Mouse (Mus musculus): Measurements from ENCODE around the gene Ptn. TPM values are rescaled to one million over a fixed set of nuclear protein-coding genes. Genes with fewer than 3 reads are reported as not detected.

Gene Ptn
- total RNA-seq (2022), result 1 to 10 TPM; 1.2 to 2.0 (median 1.7) TPM

DNA sequence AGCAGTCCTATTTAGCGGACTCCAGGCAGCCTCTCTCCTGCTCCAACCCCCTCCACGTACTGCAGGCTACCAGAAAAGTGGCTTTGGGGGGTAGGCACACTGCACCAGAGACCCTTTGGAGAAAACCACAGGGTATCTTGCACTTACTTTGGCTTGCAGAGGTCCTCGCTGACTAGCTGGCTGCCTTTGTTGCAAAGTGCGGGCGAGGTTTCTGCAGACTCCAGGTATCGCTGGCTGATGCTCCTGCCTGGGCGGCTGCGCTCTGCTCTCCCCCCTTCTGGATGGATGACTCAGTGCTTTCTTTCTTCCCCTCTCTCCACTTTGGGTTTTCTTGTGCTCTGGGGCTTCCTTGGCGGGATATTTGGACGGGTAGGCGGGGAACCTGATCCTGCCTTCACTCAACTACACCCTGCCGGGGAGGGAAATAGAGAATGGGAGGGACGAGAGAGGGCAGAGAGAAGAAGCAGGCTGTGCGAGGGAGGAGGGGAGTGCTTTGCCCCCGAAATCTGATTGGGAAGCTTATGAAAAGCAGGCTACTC lies at the start of gene Ptn:
Gene Ptn (minus strand): TSS at position 474 of the 539 bp plus-strand sequence.
- no peak for DNase-seq (ENCODE audit: low spot score)

GRCm38 (mm10) chr6:36858258-36859041 lies 48.4 kb upstream of the Ptn start:
- DNase-seq (ENCODE audit: low spot score), result no peak

DNA sequence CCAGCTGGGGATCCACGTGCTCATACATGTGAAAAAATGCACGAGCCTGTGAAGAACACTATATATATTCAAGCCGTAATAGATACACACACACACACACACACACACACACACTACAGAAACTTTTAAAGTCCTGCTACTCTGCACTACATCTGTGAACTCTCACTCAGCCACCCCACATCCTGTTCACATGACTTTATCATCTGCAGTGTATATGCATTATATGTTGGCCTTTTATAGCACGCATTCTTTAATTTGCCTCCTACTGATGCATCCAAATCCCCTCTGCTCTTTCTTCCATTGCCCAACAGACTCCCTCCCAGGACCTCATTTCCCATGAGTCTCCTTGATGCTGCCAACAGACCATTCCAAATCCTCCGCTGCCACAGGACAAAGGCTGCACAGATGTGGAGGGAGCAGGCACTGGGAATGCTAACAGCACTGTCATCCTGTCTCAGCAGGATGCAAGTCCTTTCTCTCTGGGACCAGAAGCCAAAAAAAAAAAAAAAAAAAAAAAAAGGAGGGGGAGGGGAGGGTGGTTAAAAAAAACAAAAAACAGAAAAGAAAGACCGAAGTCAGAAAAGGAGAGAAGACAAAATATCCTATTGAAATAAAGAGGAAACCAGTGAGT lies 47.7 kb upstream of the Ptn start:
- DNase-seq (ENCODE audit: low spot score), result no peak

- no peak for DNase-seq (ENCODE audit: low spot score)
Observed at GRCm38 (mm10) chr6:36850422-36851129, 40.6 kb upstream of the Ptn start.

GRCm38 (mm10) chr6:36845288-36845687 lies 35.3 kb upstream of the Ptn start:
- peak; percentile 38 for DNase-seq (ENCODE audit: low spot score)

- DNase-seq (ENCODE audit: low spot score), result peak; percentile 19
Observed at GRCm38 (mm10) chr6:36844258-36844657, 34.2 kb upstream of the Ptn start.

DNA sequence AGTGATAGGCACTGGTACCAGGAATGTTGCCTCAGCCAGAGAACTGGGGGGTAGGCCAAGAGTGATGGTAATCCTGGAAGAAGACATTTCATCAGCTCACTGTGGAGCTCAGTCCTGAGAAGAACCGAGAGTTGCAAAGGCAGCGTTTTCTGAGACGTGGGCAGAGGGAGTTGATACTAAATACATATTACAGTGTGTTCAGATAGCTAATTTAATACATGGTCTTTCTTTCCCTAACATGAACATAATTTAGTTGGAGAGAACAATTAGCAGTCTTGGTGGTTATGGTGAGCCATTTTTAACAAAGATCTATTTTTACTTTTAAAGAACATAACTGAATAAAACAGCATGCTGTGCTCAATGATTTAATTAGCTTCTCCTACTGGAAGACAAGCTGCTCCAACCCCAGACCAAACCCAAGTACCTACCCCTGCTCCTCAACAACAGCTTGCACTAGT lies 33.0 kb upstream of the Ptn start:
- no peak for DNase-seq (ENCODE audit: low spot score)

DNA sequence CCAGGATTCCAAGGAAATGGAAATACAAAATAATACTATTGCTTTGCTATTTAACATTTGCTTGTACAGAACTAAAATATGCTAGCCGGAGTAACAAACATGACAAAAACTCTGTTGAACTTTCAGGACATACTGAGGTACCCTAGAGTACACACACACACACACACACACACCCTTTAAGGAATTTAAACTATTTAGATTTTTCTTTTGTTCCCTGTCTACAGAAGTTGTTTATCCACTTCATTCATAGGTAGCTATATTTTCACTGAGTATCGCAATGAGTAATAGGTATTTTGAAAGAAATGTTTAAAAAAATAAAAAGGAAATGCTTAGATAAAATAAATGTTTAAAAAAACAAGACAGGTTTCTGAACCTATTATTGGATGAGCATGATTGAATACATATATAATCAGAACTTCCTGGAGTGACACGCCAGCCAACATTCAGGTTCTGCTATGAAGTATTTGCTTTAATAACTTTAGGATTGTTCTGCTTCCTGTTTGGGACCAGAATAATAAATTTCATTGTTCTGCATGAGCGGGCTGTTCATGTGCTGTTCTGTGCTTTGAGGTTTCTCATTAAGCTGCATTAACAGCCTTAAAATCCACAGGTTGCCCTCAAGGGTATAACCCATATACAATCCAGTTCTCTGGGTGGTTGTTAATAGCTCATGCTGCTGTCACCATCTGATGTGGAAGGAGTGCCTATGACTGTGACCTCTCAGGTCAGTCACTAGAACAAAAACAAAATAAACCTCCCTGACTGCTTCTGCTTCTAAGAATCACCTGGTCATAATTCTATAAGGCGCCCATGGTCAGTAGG lies 32.3 kb upstream of the Ptn start:
- no peak for DNase-seq (ENCODE audit: low spot score)

GRCm38 (mm10) chr6:36841701-36842100 lies 31.7 kb upstream of the Ptn start:
- no peak for DNase-seq (ENCODE audit: low spot score)

- no peak for DNase-seq (ENCODE audit: low spot score)
Observed at GRCm38 (mm10) chr6:36841174-36841573, 31.2 kb upstream of the Ptn start.

DNA sequence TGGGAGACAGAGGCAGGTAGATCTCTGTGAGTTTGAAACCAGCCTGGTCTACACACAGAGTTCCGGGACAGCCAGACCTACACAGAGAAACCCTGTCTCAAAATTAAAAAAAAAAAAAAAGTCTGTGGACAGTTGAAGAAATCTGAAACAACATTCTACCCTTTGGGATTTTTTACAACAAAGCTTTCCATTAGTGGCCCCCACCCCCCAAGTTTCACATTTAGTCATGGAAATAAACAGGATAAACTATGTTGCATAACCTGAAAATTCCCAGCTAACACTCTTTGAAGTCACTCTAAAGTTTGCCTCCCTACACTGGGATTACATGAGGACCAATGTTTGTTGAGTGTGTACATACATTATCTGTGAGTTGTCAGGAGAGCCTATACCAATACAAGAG lies 28.7 kb upstream of the Ptn start:
- DNase-seq (ENCODE audit: low spot score), result no peak

- no peak for DNase-seq (ENCODE audit: low spot score)
Observed at GRCm38 (mm10) chr6:36835351-36835750, 25.3 kb upstream of the Ptn start.

GRCm38 (mm10) chr6:36834695-36835265 lies 24.8 kb upstream of the Ptn start:
- no peak for DNase-seq (ENCODE audit: low spot score)

- DNase-seq (ENCODE audit: low spot score), result no peak
Observed at GRCm38 (mm10) chr6:36832681-36833080, 22.7 kb upstream of the Ptn start.

DNA sequence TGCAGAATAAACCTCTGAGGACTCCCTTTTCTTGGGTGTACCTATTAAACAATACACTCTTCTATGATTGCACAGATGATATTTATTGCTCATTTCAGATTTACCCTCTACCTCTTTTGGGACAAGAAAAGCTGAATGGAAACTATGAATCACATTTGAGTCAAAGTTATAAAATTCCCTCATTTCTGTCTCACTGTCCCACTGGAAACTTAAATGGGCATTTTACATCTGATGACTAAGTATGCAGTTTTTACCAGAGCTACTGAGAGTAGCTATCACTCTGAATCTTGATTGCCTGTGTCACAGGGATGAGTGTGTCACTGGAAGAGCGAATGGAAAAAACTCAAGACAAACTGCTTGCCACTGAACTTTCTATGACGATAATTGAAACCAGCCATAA lies 22.2 kb upstream of the Ptn start:
- DNase-seq (ENCODE audit: low spot score), result no peak

GRCm38 (mm10) chr6:36830371-36830925 lies 20.4 kb upstream of the Ptn start:
- DNase-seq (ENCODE audit: low spot score), result no peak

DNA sequence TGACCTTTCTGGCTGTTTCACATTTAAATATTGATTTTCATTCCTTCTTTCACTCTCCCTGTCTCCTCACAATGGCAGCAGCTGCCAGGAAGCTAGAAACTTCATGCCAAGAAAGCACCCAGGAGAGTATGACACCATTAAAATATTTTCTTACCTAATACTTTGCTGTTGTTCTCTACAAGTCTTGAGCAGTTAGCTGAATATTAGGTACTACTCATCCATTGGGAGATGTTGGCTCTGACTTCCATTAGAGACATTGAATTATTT lies 9.7 kb upstream of the Ptn start:
- DNase-seq (ENCODE audit: low spot score), result no peak

GRCm38 (mm10) chr6:36819019-36819783 lies 9.2 kb upstream of the Ptn start:
- DNase-seq (ENCODE audit: low spot score), result peak; percentile 70

- no peak for DNase-seq (ENCODE audit: low spot score)
Observed at GRCm38 (mm10) chr6:36818281-36819018, 8.4 kb upstream of the Ptn start.

- no peak for DNase-seq (ENCODE audit: low spot score)
Observed at GRCm38 (mm10) chr6:36816666-36817065, 6.6 kb upstream of the Ptn start.

All from heart, adult 8-10 months (tissue).